Mouse (Mus musculus): ENCODE measurements at regions not wholly inside any gene's neighbourhood (a gene's known extent, or its start where the extent isn't known, plus 50 kb on each side); places are given as distances from the start of the nearest gene placed in this dataset.

DNA sequence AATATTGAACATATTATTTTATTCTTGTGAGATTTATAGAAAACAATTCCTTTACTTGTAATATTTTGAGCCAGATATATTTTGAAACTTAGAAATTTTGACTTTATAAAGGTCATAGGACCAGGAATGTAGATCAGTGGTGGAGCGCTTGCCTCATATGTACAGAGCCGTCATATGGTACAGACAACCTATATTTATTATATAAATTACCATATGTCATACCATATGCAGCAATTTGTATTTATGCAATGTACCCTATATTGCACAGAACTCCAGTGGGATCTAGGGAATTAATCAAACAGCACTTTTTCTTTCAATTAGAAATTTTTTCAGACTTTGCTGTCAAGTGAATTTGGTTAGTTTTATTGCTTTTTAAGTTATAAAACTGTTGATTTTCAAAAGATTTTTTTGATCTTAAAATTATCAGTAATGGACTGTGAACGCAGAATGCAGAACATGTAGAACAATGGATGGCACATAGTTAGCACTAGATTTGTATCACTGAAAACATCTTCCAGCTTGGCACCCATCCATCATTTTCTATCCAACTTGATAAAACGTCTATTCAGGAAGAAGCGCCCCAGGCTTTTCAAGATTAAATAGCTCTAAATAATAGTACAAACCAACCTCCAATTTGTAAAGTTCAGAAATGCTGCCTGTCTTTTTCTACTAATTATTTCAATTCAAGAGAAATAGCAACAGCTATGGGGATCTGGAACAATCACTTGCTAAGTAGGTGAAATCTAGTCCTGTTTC is 442.3 kb upstream of the Nr2f1 start:
- Histone ChIP-seq H3K27ac (ENCODE audit: low read depth, low read length) (no peak overlapping the region), H3K36me3 (ENCODE audit: control insufficient read depth, insufficient read depth) (no peaks in the 10 kb centered on the region), H3K9me3 (ENCODE audit: control insufficient read depth) (no peaks in the 10 kb centered on the region), H3K9ac (ENCODE audit: low read depth, low read length) (no peak overlapping the region), H3K4me2 (replicated peaks; ENCODE audit: low read depth) (no peak overlapping the region), H3K27me3 (replicated peaks; ENCODE audit: control insufficient read depth, insufficient read depth, low read length) (no peaks in the 10 kb centered on the region), H3K4me3 (ENCODE audit: low read depth, low read length) (no peak overlapping the region), H3K4me1 (replicated peaks; ENCODE audit: control insufficient read depth, insufficient read depth, low read length) (no peaks in the 10 kb centered on the region)
- TF ChIP-seq CTCF (IDR thresholded peaks at IDR 0.05; ENCODE audit: low read depth), result no peak
- ATAC-seq, result no peak
- WGBS, result 85% methylated on average over 5 of the region's 5 CpGs

DNA sequence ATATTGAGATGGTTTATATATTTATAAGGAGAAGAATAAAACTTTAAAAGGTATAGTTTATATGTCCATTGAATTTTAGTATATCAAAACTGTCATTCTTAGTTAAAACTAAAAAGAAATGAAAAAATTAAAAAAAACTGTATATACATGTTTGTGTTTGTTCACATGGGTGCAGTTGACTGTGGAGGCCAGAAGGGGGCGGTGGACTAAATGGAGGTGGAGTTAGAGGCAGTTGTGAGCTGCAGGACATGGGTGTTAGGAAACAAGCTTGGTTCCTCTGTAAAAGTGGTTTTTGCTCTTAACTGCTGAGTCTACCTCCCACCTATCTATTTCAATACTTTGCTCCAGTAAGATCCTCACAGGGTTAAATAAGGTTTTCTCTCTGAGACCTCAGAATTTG is 440.8 kb upstream of the Nr2f1 start:
- Histone ChIP-seq H3K4me1 (replicated peaks; ENCODE audit: control insufficient read depth, insufficient read depth, low read length) (no peaks in the 10 kb centered on the region), H3K4me2 (replicated peaks; ENCODE audit: low read depth) (no peak overlapping the region), H3K27ac (ENCODE audit: low read depth, low read length) (no peak overlapping the region), H3K4me3 (ENCODE audit: low read depth, low read length) (no peak overlapping the region), H3K9ac (ENCODE audit: low read depth, low read length) (no peak overlapping the region), H3K36me3 (ENCODE audit: control insufficient read depth, insufficient read depth) (no peaks in the 10 kb centered on the region), H3K27me3 (replicated peaks; ENCODE audit: control insufficient read depth, insufficient read depth, low read length) (no peaks in the 10 kb centered on the region), H3K9me3 (ENCODE audit: control insufficient read depth) (no peaks in the 10 kb centered on the region)
- peak; percentile 25; the same call in 1 of the 2 replicates for TF ChIP-seq CTCF (IDR thresholded peaks at IDR 0.05; ENCODE audit: low read depth)
- WGBS, result 69% methylated on average over 1 of the region's 1 CpGs
- no peak for ATAC-seq

DNA sequence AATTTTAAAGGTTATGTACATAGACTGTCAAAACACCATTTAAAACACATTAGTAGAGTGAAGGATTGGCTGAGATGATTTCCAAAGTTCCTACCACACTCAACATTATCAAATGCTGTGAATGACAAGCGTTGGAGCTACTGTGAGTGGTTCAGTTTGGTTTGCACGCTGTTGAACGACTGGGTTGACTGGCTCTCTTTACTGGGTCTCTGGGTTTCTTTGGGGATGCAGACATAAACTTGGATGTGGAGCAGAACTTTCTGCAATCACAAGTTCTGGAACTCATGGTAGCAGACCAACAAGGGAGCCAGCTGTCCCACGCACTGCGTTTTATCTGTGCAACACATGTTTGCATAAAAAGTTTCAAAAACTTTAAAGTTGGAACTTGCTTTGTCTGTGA is 438.9 kb upstream of the Nr2f1 start:
- 81% methylated on average over 5 of the region's 5 CpGs for WGBS
- ATAC-seq, result no peak
- Histone ChIP-seq H3K36me3 (ENCODE audit: control insufficient read depth, insufficient read depth) (no peaks in the 10 kb centered on the region), H3K4me1 (replicated peaks; ENCODE audit: control insufficient read depth, insufficient read depth, low read length) (no peaks in the 10 kb centered on the region), H3K4me3 (ENCODE audit: low read depth, low read length) (no peak overlapping the region), H3K27me3 (replicated peaks; ENCODE audit: control insufficient read depth, insufficient read depth, low read length) (no peaks in the 10 kb centered on the region), H3K9ac (ENCODE audit: low read depth, low read length) (no peak overlapping the region), H3K4me2 (replicated peaks; ENCODE audit: low read depth) (no peak overlapping the region), H3K9me3 (ENCODE audit: control insufficient read depth) (no peaks in the 10 kb centered on the region), H3K27ac (ENCODE audit: low read depth, low read length) (no peak overlapping the region)
- no peak for TF ChIP-seq CTCF (IDR thresholded peaks at IDR 0.05; ENCODE audit: low read depth)

DNA sequence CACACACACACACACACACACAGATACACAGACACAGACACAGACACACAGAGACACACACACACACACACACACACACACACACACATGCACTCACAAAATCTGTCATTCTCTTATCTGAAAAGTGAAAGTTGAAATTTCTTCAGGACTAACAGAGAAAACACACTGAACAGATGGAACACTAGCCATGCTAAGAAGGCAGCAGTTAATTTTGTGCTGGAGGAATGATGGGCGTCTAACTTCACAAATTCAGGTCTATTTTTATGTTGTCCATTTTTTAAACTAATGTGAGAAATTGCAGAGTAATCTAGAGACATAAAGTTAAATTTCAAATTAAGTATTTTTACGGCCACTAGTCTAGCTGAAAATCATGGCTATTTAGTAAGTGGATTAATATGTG is 432.1 kb upstream of the Nr2f1 start:
- H3K27ac ChIP-seq (ENCODE audit: low read depth, low read length), result no peak overlapping the region
- no peak for ATAC-seq
- H3K4me3 ChIP-seq (ENCODE audit: low read depth, low read length), result no peak overlapping the region
- no peaks in the 10 kb centered on the region for H3K4me1 ChIP-seq (replicated peaks; ENCODE audit: control insufficient read depth, insufficient read depth, low read length)
- no peak overlapping the region for H3K9ac ChIP-seq (ENCODE audit: low read depth, low read length)
- WGBS, result 89% methylated on average over 2 of the region's 2 CpGs
- H3K9me3 ChIP-seq (ENCODE audit: control insufficient read depth), result no peaks in the 10 kb centered on the region
- TF ChIP-seq CTCF (IDR thresholded peaks at IDR 0.05; ENCODE audit: low read depth), result no peak
- no peaks in the 10 kb centered on the region for H3K27me3 ChIP-seq (replicated peaks; ENCODE audit: control insufficient read depth, insufficient read depth, low read length)
- H3K36me3 ChIP-seq (ENCODE audit: control insufficient read depth, insufficient read depth), result no peaks in the 10 kb centered on the region
- H3K4me2 ChIP-seq (replicated peaks; ENCODE audit: low read depth), result no peak overlapping the region

DNA sequence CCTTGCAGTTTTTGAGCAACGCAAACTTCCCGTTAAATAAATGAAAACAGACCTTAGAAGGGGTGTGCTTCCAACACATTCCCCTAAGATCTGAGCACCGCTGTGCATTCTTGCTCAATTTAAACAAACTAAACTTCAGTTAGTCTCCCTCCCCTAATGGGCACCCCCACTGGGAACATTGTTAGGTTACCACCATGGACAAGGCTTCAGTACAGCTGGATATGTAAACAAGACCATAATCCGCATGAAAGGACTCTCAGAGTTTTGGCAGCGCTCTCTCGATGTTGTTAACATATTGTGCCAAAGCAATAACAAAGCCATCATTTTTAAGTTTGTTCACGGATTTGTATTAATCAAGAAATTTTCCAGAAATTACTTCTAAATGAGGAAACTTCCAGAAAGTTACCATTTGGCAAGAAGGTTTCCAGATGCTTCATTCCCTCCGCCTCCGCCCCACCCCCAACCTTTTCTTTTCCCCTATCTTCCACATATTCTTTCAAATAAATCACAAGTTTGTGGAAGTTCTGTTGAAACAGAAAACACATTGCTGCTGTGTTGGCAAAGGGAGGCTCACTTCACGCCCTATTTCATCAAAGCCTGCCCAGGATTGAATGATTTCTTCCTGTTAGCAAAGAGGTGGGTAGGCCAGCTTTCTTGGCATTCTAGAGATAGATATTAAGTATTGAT is 429.6 kb upstream of the Nr2f1 start:
- Histone ChIP-seq H3K4me1 (replicated peaks; ENCODE audit: control insufficient read depth, insufficient read depth, low read length) (no peaks in the 10 kb centered on the region), H3K36me3 (ENCODE audit: control insufficient read depth, insufficient read depth) (no peaks in the 10 kb centered on the region), H3K9ac (ENCODE audit: low read depth, low read length) (no peak overlapping the region), H3K9me3 (ENCODE audit: control insufficient read depth) (no peaks in the 10 kb centered on the region), H3K4me2 (replicated peaks; ENCODE audit: low read depth) (no peak overlapping the region), H3K27ac (ENCODE audit: low read depth, low read length) (no peak overlapping the region), H3K4me3 (ENCODE audit: low read depth, low read length) (no peak overlapping the region), H3K27me3 (replicated peaks; ENCODE audit: control insufficient read depth, insufficient read depth, low read length) (no peaks in the 10 kb centered on the region)
- no peak for ATAC-seq
- no peak for TF ChIP-seq CTCF (IDR thresholded peaks at IDR 0.05; ENCODE audit: low read depth)
- WGBS, result 33% methylated on average over 10 of the region's 10 CpGs

DNA sequence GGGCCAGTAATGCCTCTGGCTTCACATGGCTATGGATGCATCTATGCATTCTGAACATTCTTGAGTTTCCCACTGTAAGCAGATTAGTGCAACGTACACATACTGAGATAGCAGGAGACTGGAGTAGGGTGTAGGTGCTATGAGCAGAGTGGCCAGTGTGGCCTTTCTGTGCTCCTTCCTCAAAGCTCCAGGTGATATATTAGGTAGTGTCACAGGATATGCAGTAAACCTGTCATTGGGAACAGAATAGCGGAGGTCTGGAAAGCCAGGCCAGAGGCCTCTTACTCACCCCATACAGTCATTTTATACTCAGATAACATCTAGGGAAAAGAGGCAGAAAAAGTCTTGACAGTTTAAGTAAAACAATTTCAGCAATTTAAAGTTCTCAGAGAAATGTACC is 424.1 kb upstream of the Nr2f1 start:
- no peak overlapping the region for H3K9ac ChIP-seq (ENCODE audit: low read depth, low read length)
- H3K36me3 ChIP-seq (ENCODE audit: control insufficient read depth, insufficient read depth), result no peaks in the 10 kb centered on the region
- TF ChIP-seq CTCF (IDR thresholded peaks at IDR 0.05; ENCODE audit: low read depth), result no peak
- ATAC-seq, result no peak
- no peak overlapping the region for H3K27ac ChIP-seq (ENCODE audit: low read depth, low read length)
- H3K9me3 ChIP-seq (ENCODE audit: control insufficient read depth), result no peaks in the 10 kb centered on the region
- H3K4me1 ChIP-seq (replicated peaks; ENCODE audit: control insufficient read depth, insufficient read depth, low read length), result no peaks in the 10 kb centered on the region
- H3K27me3 ChIP-seq (replicated peaks; ENCODE audit: control insufficient read depth, insufficient read depth, low read length), result no peaks in the 10 kb centered on the region
- WGBS, result 61% methylated on average over 2 of the region's 2 CpGs
- H3K4me3 ChIP-seq (ENCODE audit: low read depth, low read length), result no peak overlapping the region
- H3K4me2 ChIP-seq (replicated peaks; ENCODE audit: low read depth), result no peak overlapping the region
